Comparison of ENCODE assay signal across 17 mouse cellular contexts in the genomic region with DNA sequence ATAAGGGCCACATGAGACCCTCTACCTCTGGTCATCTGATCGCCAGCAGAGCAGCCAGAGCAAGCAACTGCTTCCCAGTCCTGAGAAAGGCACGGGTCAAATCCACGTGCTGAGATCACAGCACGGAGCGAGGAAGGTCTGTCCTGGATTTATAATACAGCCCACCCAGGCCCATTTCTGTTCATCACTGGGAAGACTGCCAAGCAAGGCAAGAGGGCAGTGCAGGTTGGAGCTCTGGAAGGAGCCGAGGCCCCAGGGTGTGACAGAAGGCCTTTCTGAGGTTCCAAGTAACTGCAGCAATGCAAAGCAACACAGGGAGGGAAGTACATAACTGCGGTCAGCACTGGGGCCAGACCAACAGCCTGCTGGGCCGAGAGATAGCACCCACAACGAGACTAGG.
"Had no signal": no experiment of that assay in that cellular context is flagged by ENCODE, and none has a peak within 500 bp of the region (broad histone marks: within the 10 kb centered on the region; RNA-seq: fewer than 3 reads in every experiment).

No protein-coding gene starts in this region.

- DNase-seq: gastrocnemius, postnatal 14 days; gastrocnemius, postnatal 36 days; heart, adult 11 months; heart, adult 2 months; heart, postnatal 14 days; heart, postnatal 36 days; kidney, adult 11 months; kidney, adult 2 months; kidney, adult 9 months; kidney, postnatal 14 days; kidney, postnatal 36 days; layer of hippocampus, adult 9-11 months; layer of hippocampus, postnatal 36 days; left cerebral cortex, postnatal 4 days had no signal

- ATAC-seq: hindbrain, postnatal 0 days; intestine, embryonic 16.5 days; liver, embryonic 12.5 days had no signal
